7 mouse cellular contexts compared by ENCODE assay signal in the genomic region with DNA sequence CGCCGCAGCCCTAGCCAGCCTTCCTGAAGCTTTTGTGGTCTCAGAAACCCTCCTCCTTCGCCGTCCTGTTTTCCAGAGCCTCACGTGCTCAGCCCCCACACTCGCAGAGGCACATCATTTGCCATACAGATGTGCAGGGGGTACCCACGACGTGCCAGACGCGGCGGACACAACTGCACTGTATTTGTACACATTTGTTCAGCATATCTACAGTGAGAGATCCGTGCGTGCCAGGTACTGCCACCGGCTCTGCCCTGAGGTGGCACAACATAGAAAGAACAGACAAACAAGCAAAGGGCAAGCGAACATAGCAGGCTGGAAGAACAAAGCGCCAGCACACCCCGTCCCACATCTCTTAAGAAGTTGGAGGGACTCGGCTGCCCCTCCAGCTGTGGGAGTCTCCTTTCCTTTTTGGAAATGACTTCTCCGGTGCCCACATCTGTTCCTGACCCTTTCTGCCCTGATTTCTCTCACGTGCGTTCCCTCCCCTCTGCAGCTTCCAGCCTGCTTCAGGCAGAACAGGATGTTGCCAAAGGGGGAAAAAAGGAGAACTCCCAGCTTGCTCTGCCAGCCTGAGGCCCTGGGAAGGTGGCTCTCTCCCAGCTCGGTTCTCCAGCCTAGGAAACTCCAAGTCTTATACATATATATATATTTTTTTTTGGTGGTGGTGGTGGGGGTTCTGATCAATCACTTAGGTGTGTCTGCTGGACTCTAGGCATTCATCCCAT. TPM values are rescaled to one million over a fixed set of nuclear protein-coding genes. Genes with fewer than 3 reads are reported as not detected.
DNase-seq lines count a peak whose midpoint lies in the region; ATAC-seq lines count a peak whose summit lies in the region.

No protein-coding gene starts in this region.

- WGBS in forebrain, embryonic 12.5 days, result under 1% methylated on average over 22 of the region's 22 CpGs
- 2% methylated on average over 22 of the region's 22 CpGs for WGBS in limb, embryonic 13.5 days

- ATAC-seq in forebrain, embryonic 12.5 days (ENCODE audit: low FRiP score), result 0 out of 2 replicates have a peak, but pooled peaks have one; percentile 11
- peak; percentile 34 for ATAC-seq in limb, embryonic 13.5 days (ENCODE audit: low FRiP score, low read depth)

- DNase-seq in lung, postnatal 10 days, result peak; percentile 2
- no peak for DNase-seq in lung, postnatal 36 days
- peak; percentile 22 for DNase-seq in retina, embryonic 14.5 days (ENCODE audit: low spot score)
- DNase-seq in gastrocnemius, postnatal 14 days, result no peak
- no peak for DNase-seq in cerebellum, adult 9-11 months

- no peak overlapping the region for H3K27ac ChIP-seq in forebrain, embryonic 12.5 days
- H3K27ac ChIP-seq in limb, embryonic 13.5 days, result peak overlapping the region; percentile 28; the same call in 1 of the 2 replicates

- H3K9me3 ChIP-seq in forebrain, embryonic 12.5 days, result no peaks in the 10 kb centered on the region
- no peaks in the 10 kb centered on the region for H3K9me3 ChIP-seq in limb, embryonic 13.5 days

- H3K4me3 ChIP-seq in forebrain, embryonic 12.5 days (replicated peaks), result peak overlapping the region; percentile 58
- peak overlapping the region; percentile 52 for H3K4me3 ChIP-seq in limb, embryonic 13.5 days

- H3K4me1 ChIP-seq in forebrain, embryonic 12.5 days, result peaks cover 8% of the 10 kb centered on the region
- peaks cover 29% of the 10 kb centered on the region for H3K4me1 ChIP-seq in limb, embryonic 13.5 days

- H3K36me3 ChIP-seq in forebrain, embryonic 12.5 days (replicated peaks), result no peaks in the 10 kb centered on the region
- H3K36me3 ChIP-seq in limb, embryonic 13.5 days, result no peaks in the 10 kb centered on the region

- peak overlapping the region; percentile 62 for H3K9ac ChIP-seq in forebrain, embryonic 12.5 days
- H3K9ac ChIP-seq in limb, embryonic 13.5 days, result peak overlapping the region; percentile 67

- peak overlapping the region; percentile 98 for H3K4me2 ChIP-seq in forebrain, embryonic 12.5 days
- peak overlapping the region; percentile 98 for H3K4me2 ChIP-seq in limb, embryonic 13.5 days (replicated peaks)

- intact Hi-C loops in gastrocnemius, postnatal 14 days (cut with DNase I; ENCODE audit: low total_unique reads), result no loop called here

- peaks cover 64% of the 10 kb centered on the region for H3K27me3 ChIP-seq in forebrain, embryonic 12.5 days
- H3K27me3 ChIP-seq in limb, embryonic 13.5 days, result peaks cover 56% of the 10 kb centered on the region

RNA-seq across cellular contexts. Expression of gene Prok2, which starts 0.5 kb away (rescaled TPM):
- polyA plus RNA-seq in forebrain, embryonic 12.5 days (2016; fragmentation: Nextera tagmentation; extraction: Ambion mirVana), result 1.1 and 2.1 TPM in 2 replicates
- 1.8 and 2.5 TPM in 2 replicates for polyA plus RNA-seq in limb, embryonic 13.5 days (2015; fragmentation: Nextera tagmentation; extraction: Ambion mirVana)
- not detected for total RNA-seq in gastrocnemius, postnatal 14 days (2021)

RNA-seq across cellular contexts. Expression of gene Gpr27, which starts 34.3 kb away (rescaled TPM):
- 5.9 and 6.7 TPM in 2 replicates for polyA plus RNA-seq in forebrain, embryonic 12.5 days (2016; fragmentation: Nextera tagmentation; extraction: Ambion mirVana)
- 5.9 and 6.1 TPM in 2 replicates for polyA plus RNA-seq in limb, embryonic 13.5 days (2015; fragmentation: Nextera tagmentation; extraction: Ambion mirVana)
- 1 to 10 TPM; 1.8 to 2.3 TPM for total RNA-seq in gastrocnemius, postnatal 14 days (2021)

Comparison
In these comparisons a context has a peak if more than half of its experiments do, and no peak if none do; other contexts are left out.
1. DNase-seq: peak in lung, postnatal 10 days (single experiment) and retina, embryonic 14.5 days (single experiment); none in lung, postnatal 36 days (single experiment), gastrocnemius, postnatal 14 days (single experiment) and cerebellum, adult 9-11 months (single experiment).